Mouse (Mus musculus) ZHBTc4 (cell line): ENCODE data around the gene Hint3.
"Not testable (repeated sequence)": the region's sequence is repeated elsewhere in the genome, so short reads cannot be mapped to it uniquely, and the experiment has no call there.

Experiments used
- DNase-seq: peaks from one replicate; pipeline ENCODE4 v3.0.0-alpha.2; 2011; ENCODE audit warnings: low read depth, low spot score

The Hint3 gene

GRCm38 (mm10) chr10:30629513-30629912 is at the start of gene Hint3:
Hint3 (minus strand) TSS chr10:30629632.
- DNase-seq = no peak

DNA sequence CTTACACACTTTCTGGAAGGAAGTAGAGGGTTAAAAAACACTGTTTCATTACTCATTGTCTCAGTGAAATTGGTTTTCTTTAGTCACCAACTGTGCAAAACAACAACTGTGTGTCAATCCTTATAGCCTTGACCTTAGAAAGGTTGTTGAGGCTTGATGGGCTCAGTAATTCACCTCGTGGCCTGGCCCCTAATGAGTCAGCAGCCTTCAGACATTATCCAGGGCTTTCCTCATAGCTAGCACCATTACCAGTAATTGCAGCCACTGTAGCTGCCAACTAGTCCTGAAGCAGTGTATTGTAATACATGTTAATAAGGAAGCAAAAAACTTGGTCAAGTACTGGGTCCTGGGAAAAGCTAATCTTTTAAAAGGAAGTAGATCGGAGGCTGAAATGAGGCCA is 48.6 kb upstream of the Hint3 start:
- no peak for DNase-seq

DNA sequence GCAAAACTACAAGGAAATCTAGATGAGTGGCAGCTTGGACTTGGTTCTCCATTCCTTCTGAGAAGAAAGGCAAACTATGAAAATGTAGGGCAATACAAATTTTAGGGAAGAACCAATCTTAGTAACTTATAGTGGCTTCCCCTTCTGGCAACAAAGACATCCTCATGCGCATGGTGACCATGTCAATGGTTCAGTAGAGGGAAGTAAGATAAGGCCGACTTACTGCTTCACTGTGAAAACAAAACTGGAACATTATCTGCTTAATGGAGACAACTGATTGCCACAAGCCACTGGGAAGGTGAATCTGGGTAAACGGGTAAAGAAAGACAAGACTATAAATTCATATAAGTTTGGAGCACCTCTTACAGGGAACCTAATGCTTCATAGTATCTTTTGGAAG is 45.4 kb upstream of the Hint3 start:
- DNase-seq = no peak

DNA sequence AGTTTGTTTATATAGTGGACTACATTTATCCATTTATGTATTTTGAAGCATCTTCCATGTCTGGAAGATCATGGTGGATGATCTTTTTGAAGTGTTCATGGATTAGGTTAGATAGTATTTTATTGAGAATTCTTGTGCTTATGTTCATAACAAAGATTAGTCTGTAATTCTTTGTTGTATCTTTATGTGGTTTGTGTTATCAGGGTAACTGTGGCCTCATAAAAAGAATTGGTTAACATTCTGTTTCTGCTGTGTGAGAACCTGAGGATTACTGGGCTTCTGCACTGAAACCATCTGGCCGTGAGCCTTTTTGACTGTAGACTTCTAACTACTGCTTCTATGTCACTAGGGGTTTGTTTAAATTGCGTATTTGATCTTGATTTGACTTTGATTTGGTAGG is 37.1 kb upstream of the Hint3 start:
- DNase-seq = no peak

GRCm38 (mm10) chr10:30660564-30661328 is 31.3 kb upstream of the Hint3 start:
- no peak for DNase-seq

- DNase-seq = peak; percentile 79
These were observed 26.2 kb upstream of the Hint3 start for GRCm38 (mm10) chr10:30655655-30656054.

DNA sequence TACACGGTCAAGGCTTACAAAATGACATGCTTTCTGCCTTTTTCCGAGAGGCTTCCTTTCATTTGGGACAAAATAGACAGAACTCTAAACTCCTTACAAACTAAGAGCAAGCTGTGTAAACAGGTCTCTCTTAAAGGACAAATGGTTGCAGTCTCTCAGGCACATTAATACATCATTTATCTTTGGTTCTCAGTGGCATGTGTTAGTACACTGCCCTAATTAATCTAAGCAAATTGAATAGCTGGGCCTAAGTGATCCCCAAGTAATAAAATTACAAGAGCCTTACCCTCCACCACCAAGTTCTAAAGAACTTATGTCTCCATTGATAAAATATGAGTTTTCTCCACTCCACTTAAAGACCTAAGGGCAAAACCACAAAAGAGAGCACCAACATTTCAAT is 18.2 kb upstream of the Hint3 start:
- no peak for DNase-seq

- DNase-seq = no peak
These were observed 8.8 kb upstream of the Hint3 start for GRCm38 (mm10) chr10:30638216-30638615.

DNA sequence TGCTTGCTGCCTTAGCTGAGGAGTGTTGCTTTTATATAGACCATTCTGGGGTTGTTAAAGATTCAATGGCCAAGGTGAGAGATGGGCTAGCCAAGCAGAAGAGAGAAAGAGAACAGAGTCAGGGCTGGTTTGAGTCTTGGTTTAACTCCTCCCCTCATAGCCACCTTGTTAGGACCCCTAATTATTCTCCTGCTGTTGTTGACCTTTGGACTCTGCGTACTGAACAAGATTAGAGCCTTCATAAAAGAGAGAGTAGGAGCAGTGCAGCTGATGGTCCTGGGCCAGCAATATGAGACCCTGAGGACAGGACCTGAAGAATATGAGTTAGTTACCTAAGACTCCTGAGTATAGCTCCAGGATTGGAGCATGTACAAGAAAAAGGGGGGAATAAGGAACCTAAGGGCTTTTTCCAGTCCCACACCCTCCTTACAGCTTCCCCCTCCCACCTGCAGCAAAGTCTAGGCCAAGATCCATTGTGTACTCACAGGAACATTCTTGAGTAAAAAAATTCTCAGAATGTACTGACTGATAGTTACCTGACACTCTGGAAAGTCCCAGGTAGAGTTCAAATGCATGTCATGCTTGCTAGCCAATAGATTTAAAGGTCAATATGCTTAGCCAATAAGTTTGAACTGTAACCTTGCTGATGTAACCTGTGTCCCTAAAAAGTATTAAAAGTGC is 7.2 kb upstream of the Hint3 start:
- DNase-seq = not testable (repeated sequence)

GRCm38 (mm10) chr10:30632718-30633117 is 3.3 kb upstream of the Hint3 start:
- DNase-seq = no peak

DNA sequence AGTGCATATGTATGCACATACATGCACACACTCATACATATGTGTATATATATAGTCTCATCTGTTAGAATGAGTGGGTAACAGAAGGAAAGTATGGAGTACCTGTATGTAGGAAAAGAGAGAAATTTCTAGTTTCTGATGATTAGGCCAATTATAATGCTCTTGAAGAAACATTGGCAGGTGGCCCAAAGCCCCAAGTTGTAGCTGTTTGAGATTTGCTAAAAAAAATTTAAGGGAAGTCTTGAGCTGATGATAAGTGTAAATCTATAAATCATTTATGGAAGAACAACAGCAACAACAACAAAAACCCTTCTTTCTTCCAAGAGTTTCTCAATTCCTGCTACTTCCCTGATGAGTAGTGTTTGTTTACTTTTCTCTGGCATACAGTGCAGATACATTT is 545 bp upstream of the Hint3 start:
- no peak for DNase-seq

DNA sequence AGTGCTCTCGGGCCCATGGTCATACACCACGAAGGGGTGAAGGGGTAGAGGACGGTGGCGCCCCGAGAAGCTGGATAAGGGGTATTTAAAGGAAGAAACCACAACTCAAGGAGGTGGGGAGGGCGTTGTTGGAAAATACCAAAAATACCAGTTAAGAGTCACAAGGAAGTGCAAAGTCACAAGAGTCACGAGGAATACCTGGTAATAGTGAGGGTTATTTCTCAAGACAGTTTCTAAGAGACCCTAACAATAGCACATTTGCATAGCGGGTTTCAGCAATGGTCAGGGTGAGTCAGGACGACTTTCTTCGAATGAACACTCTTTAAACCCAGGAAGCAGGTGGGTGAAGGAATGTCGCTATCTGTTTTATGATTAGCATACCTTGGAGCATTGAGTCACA is 988 bp downstream of the Hint3 start:
- DNase-seq = peak; percentile 35

DNA sequence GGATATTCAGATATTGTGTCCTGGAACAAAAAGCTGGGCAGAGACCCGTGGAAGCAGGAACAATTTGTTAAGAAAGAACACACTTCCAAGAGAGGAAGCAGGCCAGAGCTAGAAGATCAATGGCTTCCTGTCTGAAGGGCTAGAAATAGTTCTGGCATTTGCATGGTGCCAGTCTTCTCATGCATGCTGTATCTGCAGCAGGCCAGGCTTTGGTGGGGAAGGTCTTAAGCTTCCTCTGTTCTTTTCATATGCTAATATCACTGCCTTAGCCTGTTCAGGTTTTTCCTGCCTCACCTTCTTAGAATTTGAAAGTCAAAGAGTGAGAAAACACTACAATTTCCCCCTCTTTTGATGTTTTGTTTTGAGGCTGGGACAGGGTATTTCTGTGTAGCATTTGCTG is 1.9 kb downstream of the Hint3 start:
- DNase-seq = peak; percentile 90

DNA sequence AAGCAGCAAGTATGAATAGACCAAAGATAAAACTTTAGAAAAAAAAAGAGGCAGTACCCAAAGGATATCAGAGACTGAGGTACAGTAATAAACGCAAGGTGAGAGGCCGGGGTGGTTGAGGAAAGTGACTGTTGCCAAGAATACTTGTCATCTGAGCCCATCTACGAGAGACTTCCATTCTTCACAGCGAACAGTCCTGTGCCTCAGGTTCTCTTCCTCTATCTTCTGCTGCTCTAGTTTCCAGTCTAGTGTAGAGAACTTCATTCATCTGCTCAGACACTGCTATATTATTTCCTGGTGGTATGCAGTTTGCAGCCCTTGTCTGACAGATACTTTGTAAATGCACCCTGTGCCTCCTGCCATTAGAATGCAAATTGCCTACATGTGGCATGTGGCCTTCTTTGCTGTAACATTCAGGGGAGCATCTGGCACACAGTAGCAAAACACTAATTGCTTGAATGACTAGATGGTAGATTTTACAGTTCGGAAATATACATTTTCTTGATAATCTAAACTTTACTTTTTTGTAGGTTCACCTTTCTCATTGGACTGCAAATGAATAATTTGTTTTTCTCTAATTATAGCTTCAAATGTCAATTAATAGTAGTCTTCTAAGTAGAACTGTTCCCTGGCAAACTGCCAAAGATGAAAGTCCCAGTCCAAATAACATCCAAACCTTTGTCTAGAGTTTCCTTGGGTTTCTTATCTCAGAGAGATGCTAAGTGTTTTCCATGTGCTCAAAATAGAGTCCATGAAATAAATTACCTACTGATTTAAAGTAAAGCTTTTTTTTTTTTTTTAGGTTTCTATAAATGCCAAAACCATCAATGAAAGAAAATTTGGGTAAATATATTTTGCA is 5.0 kb downstream of the Hint3 start:
- no peak for DNase-seq

- DNase-seq = peak; percentile 36
These were observed 6.5 kb downstream of the Hint3 start for GRCm38 (mm10) chr10:30622928-30623327.

DNA sequence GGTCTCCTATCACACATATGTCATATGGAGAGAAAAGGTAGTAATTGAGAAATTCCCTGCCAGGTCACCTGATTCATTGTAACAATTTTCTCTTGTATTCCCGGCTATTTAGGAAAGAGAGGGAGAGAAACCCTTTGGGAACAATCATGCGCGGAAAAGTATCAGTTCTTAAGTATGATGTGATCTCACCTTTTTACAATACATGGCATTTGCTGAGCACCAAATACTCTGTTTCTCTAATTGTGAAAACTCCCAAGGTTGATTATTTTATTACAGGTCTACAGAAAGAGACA is 10.6 kb downstream of the Hint3 start:
- no peak for DNase-seq

DNA sequence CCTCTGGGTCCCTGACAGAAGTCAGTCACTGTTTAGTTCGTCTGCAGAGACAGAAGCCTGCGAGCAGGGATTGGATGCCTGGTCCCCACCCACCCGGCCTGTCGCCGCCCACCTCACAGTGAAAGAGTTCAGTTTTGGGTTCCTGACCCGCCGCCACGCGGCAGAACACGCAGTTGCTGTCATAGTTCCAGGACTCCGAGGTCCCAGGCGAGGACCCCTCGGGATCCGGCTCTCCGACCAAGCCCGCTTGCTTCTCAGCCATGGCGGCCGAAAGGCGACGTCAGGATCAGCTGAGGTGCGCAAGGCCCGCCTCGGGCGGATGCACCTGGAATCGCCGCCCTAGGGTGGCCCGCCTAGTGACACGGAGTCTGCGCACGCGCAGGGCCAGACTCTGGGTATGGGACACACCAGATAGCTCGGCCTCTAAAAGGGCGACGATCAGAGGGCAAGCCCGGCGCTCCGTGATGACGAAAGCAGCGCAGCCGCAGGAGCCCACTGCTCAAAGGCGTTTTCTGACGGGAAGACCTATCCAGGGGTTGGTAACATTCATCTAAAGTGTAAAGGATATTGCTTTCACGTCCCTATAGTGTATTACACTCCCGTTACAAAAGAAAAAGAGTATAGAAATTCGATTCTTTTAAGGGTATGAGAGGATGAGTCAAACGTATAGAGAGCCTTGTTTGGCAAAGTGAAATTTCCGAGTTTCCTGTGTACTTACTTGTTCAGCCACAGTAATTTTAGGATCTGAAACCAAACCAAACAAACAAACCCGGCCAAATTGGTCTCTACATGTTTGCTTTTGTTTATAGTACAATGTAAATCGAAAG is 11.1 kb downstream of the Hint3 start:
- peak; percentile 99 for DNase-seq

DNA sequence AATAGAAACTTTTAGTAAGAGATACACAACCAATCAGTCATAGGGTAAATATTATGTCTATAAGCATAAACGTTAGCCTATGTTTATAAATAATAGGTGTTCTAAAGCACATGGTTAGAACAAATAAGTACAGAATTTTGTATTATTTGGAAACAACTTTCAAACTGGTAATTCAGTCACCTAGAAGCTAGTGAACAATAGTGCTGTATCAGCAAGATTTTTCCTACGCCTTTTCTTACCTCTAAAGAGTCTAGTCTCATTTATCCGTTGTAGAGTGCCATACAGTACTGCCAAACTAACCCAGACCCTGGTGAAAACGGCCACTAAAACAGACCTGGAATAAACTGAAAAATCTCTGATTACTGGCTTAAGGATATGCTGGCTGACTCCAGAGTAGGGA is 16.4 kb downstream of the Hint3 start:
- no peak for DNase-seq

- no peak for DNase-seq
These were observed 19.8 kb downstream of the Hint3 start for GRCm38 (mm10) chr10:30609614-30610013.

GRCm38 (mm10) chr10:30608109-30608508 is 21.3 kb downstream of the Hint3 start:
- no peak for DNase-seq

- DNase-seq = peak; percentile 95
These were observed 28.9 kb downstream of the Hint3 start, which contains the start of gene Trmt11 for GRCm38 (mm10) chr10:30600542-30600966. Trmt11 (minus strand) TSS chr10:30600749.
